In the genomic region with DNA sequence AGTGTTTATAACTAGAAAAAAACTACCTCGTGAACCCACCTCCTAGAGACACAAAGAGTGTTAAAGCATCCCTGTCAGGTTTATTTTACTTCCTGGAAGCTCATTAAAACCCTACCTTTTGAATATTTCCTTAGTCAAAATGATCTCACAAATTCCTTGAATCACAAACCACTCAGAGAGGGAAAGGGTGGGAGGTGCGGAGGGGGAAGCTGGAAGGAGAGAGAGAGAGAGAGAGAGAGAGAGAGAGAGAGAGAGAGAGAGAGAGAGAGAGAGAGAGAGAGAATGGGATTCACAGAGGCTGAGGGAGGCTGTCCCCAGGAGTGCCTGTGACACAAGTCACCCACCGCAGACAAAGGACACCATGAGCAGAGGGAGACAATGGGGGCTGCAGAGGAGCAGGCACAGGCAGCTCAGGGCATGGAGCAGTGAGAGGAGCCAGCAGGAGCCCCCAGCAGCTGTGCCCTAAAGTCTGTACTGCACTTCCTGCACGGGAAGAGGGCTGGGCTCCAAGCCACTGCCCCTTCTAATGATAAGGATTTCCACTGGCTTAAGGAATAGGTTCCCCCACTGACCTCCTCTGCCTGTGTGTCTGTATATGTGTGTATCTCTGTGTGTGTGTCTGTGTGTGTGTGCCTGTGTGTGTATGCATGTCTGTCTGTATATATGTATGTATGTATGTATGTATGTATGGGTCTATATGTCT, we compare ENCODE assay signal across 10 mouse cellular contexts.
A peak's percentile ranks its signal among the peaks of the same experiment; 100 is the strongest.
DNase-seq lines count a peak whose midpoint lies in the region; ATAC-seq lines count a peak whose summit lies in the region.
"Had no signal": no experiment of that assay in that cellular context is flagged by ENCODE, and none has a peak within 500 bp of the region (broad histone marks: within the 10 kb centered on the region; RNA-seq: fewer than 3 reads in every experiment).

No protein-coding gene starts in this region.

- H3K4me3 ChIP-seq in heart, embryonic 13.5 days, result no peak overlapping the region
- H3K4me3 ChIP-seq in hindbrain, embryonic 14.5 days (replicated peaks; ENCODE audit: low read length), result no peak overlapping the region
- H3K4me3 ChIP-seq: layer of hippocampus, adult 2 months had no signal

- intact Hi-C loops in heart, postnatal 36 days (cut with DNase I), result loop anchor here (2.0 kb wide), 1 partner anchor 39 kb away; no protein-coding TSS in a partner anchor

- H3K4me2 ChIP-seq in heart, embryonic 13.5 days, result peak overlapping the region; percentile 50
- H3K4me2 ChIP-seq in hindbrain, embryonic 14.5 days (replicated peaks), result peak overlapping the region; percentile 32

- ATAC-seq in heart, embryonic 13.5 days (ENCODE audit: extremely low read depth, insufficient number of reproducible peaks, low FRiP score, low TSS enrichment), result no peak; the same call in 1 of the 2 replicates
- ATAC-seq in hindbrain, embryonic 14.5 days (ENCODE audit: low FRiP score), result peak; percentile 74; the same call in 1 of the 2 replicates

- no peak for DNase-seq in heart, postnatal 36 days
- DNase-seq in embryo, embryonic 10.5 days (ENCODE audit: low spot score), result peak; percentile 62
- DNase-seq in hindbrain, embryonic 14.5 days (ENCODE audit: low spot score), result no peak
- DNase-seq in neural tube, embryonic 10.5 days (ENCODE audit: extremely low spot score, low spot score), result peak; percentile 35
- no peak for DNase-seq in spleen, postnatal 10 days (ENCODE audit: low spot score in 2 of 2)
- no peak for DNase-seq in adrenal gland, adult 2 months
- DNase-seq in layer of hippocampus, postnatal 36 days, result no peak
- DNase-seq: adrenal gland, postnatal 10 days had no signal

- no peaks in the 10 kb centered on the region for H3K36me3 ChIP-seq in heart, embryonic 13.5 days
- H3K36me3 ChIP-seq in hindbrain, embryonic 14.5 days (replicated peaks; ENCODE audit: control insufficient read depth, insufficient read depth), result no peaks in the 10 kb centered on the region

- peak overlapping the region; percentile 61; the same call in 1 of the 2 replicates for H3K9ac ChIP-seq in heart, embryonic 13.5 days
- peak overlapping the region; percentile 6 for H3K9ac ChIP-seq in hindbrain, embryonic 14.5 days

- no peaks in the 10 kb centered on the region for H3K9me3 ChIP-seq in heart, embryonic 13.5 days
- no peaks in the 10 kb centered on the region for H3K9me3 ChIP-seq in hindbrain, embryonic 14.5 days (ENCODE audit: control insufficient read depth, low read length)

- H3K27me3 ChIP-seq in heart, embryonic 13.5 days (replicated peaks), result no peaks in the 10 kb centered on the region
- no peaks in the 10 kb centered on the region for H3K27me3 ChIP-seq in hindbrain, embryonic 14.5 days (ENCODE audit: control insufficient read depth, insufficient read depth, low read length)

- H3K4me1 ChIP-seq in heart, embryonic 13.5 days, result peaks cover 33% of the 10 kb centered on the region
- H3K4me1 ChIP-seq in hindbrain, embryonic 14.5 days (replicated peaks; ENCODE audit: control insufficient read depth, insufficient read depth, low read length), result peaks cover 34% of the 10 kb centered on the region

- WGBS in heart, embryonic 13.5 days, result 13% methylated on average over 4 of the region's 4 CpGs
- 8% methylated on average over 4 of the region's 4 CpGs for WGBS in hindbrain, embryonic 14.5 days

- peak overlapping the region; percentile 36; the same call in 1 of the 2 replicates for H3K27ac ChIP-seq in heart, embryonic 13.5 days (replicated peaks)
- H3K27ac ChIP-seq in hindbrain, embryonic 14.5 days, result peak overlapping the region; percentile 80

Comparison
In these comparisons a context has a peak if more than half of its experiments do, and no peak if none do; other contexts are left out.
1. DNase-seq: peak in embryo, embryonic 10.5 days (single experiment) and neural tube, embryonic 10.5 days (single experiment); none in heart, postnatal 36 days (0 of 2), hindbrain, embryonic 14.5 days (single experiment), spleen, postnatal 10 days (0 of 2), adrenal gland, adult 2 months (single experiment) and layer of hippocampus, postnatal 36 days (0 of 2).